Mouse (Mus musculus) lung, embryonic 14.5 days (tissue): Measurements from ENCODE around the gene Sh2d1b1. TPM values are rescaled to one million over a fixed set of nuclear protein-coding genes. Genes with fewer than 3 reads are reported as not detected.
A peak's percentile ranks its signal among the peaks of the same experiment; 100 is the strongest.

Experiments
- ATAC-seq: fragments of 200-750 bp; cut with Nextera tagmentation; 2 replicates; pipeline ENCODE4 v1.8.0; 2017; ENCODE audit warnings: mild to moderate bottlenecking, moderate TSS enrichment, moderate library complexity; ENCODE audit not compliant: insufficient read depth
- DNase-seq: peaks from one replicate; pipeline ENCODE4 v3.0.0-alpha.2; 2015
- H3K27ac ChIP-seq: fragments of 300-500 bp; sonication (generic); 2 replicates; pipeline ENCODE4 v1.5.1; 2014; ENCODE audit warnings: low read depth, mild to moderate bottlenecking, moderate library complexity
- H3K27me3 ChIP-seq: fragments of 300-500 bp; sonication (generic); 2 replicates; pipeline ENCODE4 v1.6.1; 2014; ENCODE audit warnings: low read length, control low read depth; ENCODE audit not compliant: insufficient read depth
- H3K36me3 ChIP-seq: fragments of 300-500 bp; sonication (generic); 2 replicates; pipeline ENCODE4 v1.6.1; 2014; ENCODE audit warnings: control low read depth; ENCODE audit not compliant: insufficient read depth
- H3K4me1 ChIP-seq: fragments of 300-500 bp; sonication (generic); 2 replicates; pipeline ENCODE4 v1.6.1; 2014; ENCODE audit warnings: antibody characterized with exemption, control low read depth; ENCODE audit not compliant: insufficient read depth
- H3K4me2 ChIP-seq: fragments of 300-500 bp; sonication (generic); 2 replicates; pipeline ENCODE4 v1.6.1; 2014; ENCODE audit warnings: mild to moderate bottlenecking
- H3K4me3 ChIP-seq: fragments of 300-500 bp; sonication (generic); 2 replicates; pipeline ENCODE4 v1.5.1; 2014; ENCODE audit warnings: low read depth, low read length
- H3K9ac ChIP-seq: fragments of 300-500 bp; sonication (generic); 2 replicates; pipeline ENCODE4 v1.6.1; 2014
- H3K9me3 ChIP-seq: fragments of 300-500 bp; sonication (generic); 2 replicates; pipeline ENCODE4 v1.6.1; 2016; ENCODE audit warnings: low read depth, low read length, control low read depth
- CTCF ChIP-seq: IDR thresholded peaks from 2 replicates; pipeline ENCODE4 v1.5.1; 2016; ENCODE audit warnings: antibody characterized with exemption, low read depth
- WGBS: fragments of 180-500 bp; shearing (Covaris S2); extraction: QIAGEN DNeasy Blood & Tissue Kit; methylation state at CpG from one replicate; pipeline ENCODE4 v1.1.7; 2014; 5-methylcytosine and 5-hydroxymethylcytosine counted together
- polyA plus RNA-seq: library from polyadenylated mRNA; unstranded; fragments of >200 nt; fragmentation: Nextera tagmentation; extraction: Ambion mirVana; gene quantifications from 2 replicates; pipeline ENCODE4 v1.2.1, GENCODE M21; 2014

Gene Sh2d1b1
- polyA plus RNA-seq, 1 experiment from 2014 or later: 0.45 TPM

GRCm38 (mm10) chr1:170282415-170283129, 5.5 kb downstream of the Sh2d1b1 start:
- Histone ChIP-seq H3K4me3 (no peak overlapping the region), H3K27me3 (no peaks in the 10 kb centered on the region), H3K4me1 (no peaks in the 10 kb centered on the region), H3K36me3 (no peaks in the 10 kb centered on the region), H3K4me2 (no peak overlapping the region), H3K27ac (no peak overlapping the region), H3K9ac (no peak overlapping the region), H3K9me3 (no peaks in the 10 kb centered on the region)
- DNase-seq: no peak
- no peak for TF ChIP-seq CTCF
- no peak for ATAC-seq
- WGBS: 65% methylated on average over 4 of the region's 4 CpGs

DNA sequence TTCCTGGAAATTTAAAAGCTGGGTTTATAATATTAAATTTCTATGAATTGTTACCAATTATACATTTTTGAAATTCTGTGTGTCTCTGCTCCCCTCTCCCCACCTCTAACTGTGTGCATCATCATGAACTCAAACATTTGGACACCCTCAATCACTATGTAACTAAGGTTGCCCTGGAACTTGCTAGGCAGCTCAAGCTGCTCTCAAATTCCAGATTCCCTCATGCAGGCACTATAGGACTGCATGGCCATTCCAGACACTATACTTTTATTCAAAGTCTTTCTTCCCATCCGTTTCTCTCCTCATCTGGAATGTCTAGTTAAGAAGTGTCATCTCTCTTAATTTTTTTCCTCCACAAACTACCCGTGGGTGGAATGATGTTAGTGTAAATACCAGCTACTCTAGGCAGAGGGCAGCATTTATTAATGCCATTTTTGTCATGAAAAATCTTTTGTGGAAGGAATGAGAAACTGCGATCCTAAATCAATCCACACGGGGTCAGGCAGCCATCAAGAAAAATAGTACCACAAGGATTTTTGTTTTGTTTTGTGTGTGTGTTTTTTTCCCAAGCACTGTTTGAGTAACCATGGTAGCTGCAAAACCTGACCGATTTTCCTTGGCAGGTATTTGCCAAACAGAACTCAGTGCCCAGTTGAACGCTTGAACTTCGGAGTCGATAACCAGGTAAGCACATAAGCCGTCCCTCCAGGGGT, 15.3 kb downstream of the Sh2d1b1 start:
- Histone ChIP-seq H3K4me3 (no peak overlapping the region), H3K4me1 (no peaks in the 10 kb centered on the region), H3K27ac (no peak overlapping the region), H3K9me3 (no peaks in the 10 kb centered on the region; the same call in 1 of the 2 replicates), H3K36me3 (no peaks in the 10 kb centered on the region), H3K27me3 (no peaks in the 10 kb centered on the region), H3K4me2 (0 out of 2 replicates have a peak overlapping the region, but pooled peaks have one; percentile 32), H3K9ac (no peak overlapping the region)
- 35% methylated on average over 9 of the region's 9 CpGs for WGBS
- TF ChIP-seq CTCF: peak; percentile 83
- peak; percentile 91 for DNase-seq
- peak; percentile 38; the same call in 1 of the 2 replicates for ATAC-seq

DNA sequence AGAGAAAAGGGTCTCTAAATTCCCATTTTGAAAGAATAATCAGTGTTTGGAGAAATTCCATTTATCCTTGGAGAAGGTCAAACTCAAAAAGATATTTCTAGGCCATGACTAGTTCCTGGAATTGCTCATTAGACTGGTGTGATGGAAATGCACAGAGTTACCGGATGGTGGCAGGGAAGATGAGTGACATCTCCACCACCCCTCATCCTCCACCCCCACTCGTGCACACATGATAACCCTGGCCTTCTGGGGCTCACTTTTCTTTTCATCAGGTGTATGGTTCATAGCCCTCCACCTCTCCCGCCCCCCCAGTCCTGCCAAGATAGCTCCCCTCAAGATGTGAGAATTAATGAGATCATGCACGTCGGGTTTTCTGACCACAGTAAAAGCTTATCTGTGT, 16.1 kb downstream of the Sh2d1b1 start:
- Histone ChIP-seq H3K27me3 (no peaks in the 10 kb centered on the region), H3K9ac (no peak overlapping the region), H3K4me1 (no peaks in the 10 kb centered on the region), H3K4me3 (no peak overlapping the region), H3K36me3 (no peaks in the 10 kb centered on the region), H3K9me3 (no peaks in the 10 kb centered on the region; the same call in 1 of the 2 replicates), H3K4me2 (no peak overlapping the region), H3K27ac (no peak overlapping the region)
- DNase-seq: no peak
- ATAC-seq: no peak
- WGBS: 64% methylated on average over 5 of the region's 5 CpGs
- TF ChIP-seq CTCF: no peak

GRCm38 (mm10) chr1:170294786-170295570, 17.9 kb downstream of the Sh2d1b1 start:
- no peaks in the 10 kb centered on the region for H3K4me1 ChIP-seq
- DNase-seq: no peak
- no peaks in the 10 kb centered on the region for H3K36me3 ChIP-seq
- no peak for ATAC-seq
- no peak for TF ChIP-seq CTCF
- no peak overlapping the region for H3K9ac ChIP-seq
- 68% methylated on average over 15 of the region's 15 CpGs for WGBS
- no peak overlapping the region for H3K4me2 ChIP-seq
- H3K27ac ChIP-seq: no peak overlapping the region
- no peaks in the 10 kb centered on the region for H3K9me3 ChIP-seq
- H3K4me3 ChIP-seq: no peak overlapping the region
- no peaks in the 10 kb centered on the region for H3K27me3 ChIP-seq

DNA sequence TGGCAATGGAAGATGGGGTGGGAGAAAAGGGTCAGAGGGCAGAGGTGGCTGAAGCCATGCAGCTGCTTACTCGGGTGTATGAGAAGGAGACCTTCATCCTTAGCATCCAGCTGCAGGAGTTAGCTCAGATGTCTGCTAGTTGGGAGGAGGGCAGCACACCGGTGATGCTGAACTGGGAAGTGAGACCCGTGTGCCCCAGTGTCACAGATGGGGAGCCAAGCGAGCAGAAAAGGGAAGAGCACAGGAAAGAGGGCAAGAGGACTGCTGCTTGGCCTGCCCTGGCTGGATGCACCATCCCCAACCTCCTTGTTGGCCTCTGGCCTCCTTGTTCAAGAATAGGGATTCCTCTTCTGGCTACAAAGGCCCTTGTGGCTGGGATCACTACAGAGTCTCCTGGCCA, 22.4 kb downstream of the Sh2d1b1 start:
- H3K4me3 ChIP-seq: no peak overlapping the region
- no peaks in the 10 kb centered on the region for H3K9me3 ChIP-seq
- no peak for ATAC-seq
- no peak for TF ChIP-seq CTCF
- no peaks in the 10 kb centered on the region for H3K27me3 ChIP-seq
- no peak overlapping the region for H3K9ac ChIP-seq
- no peak for DNase-seq
- H3K36me3 ChIP-seq: no peaks in the 10 kb centered on the region
- H3K4me2 ChIP-seq: no peak overlapping the region
- no peaks in the 10 kb centered on the region for H3K4me1 ChIP-seq
- no peak overlapping the region for H3K27ac ChIP-seq
- 74% methylated on average over 4 of the region's 4 CpGs for WGBS

GRCm38 (mm10) chr1:170301686-170302085, 24.6 kb downstream of the Sh2d1b1 start:
- TF ChIP-seq CTCF: no peak
- no peak overlapping the region for H3K4me2 ChIP-seq
- H3K4me1 ChIP-seq: no peaks in the 10 kb centered on the region
- no peak overlapping the region for H3K9ac ChIP-seq
- no peaks in the 10 kb centered on the region for H3K27me3 ChIP-seq
- no peak overlapping the region for H3K4me3 ChIP-seq
- H3K36me3 ChIP-seq: no peaks in the 10 kb centered on the region
- no peaks in the 10 kb centered on the region for H3K9me3 ChIP-seq
- H3K27ac ChIP-seq: no peak overlapping the region
- no peak for ATAC-seq
- no peak for DNase-seq
- WGBS: 93% methylated on average over 9 of the region's 9 CpGs

GRCm38 (mm10) chr1:170302456-170302855, 25.3 kb downstream of the Sh2d1b1 start:
- WGBS: 81% methylated on average over 6 of the region's 6 CpGs

More at GRCm38 (mm10) chr1:170302456-170302855, 25.3 kb downstream of the Sh2d1b1 start:
- H3K9me3 ChIP-seq: no peaks in the 10 kb centered on the region
- no peak overlapping the region for H3K4me3 ChIP-seq
- no peak overlapping the region for H3K9ac ChIP-seq
- no peak for TF ChIP-seq CTCF
- no peak overlapping the region for H3K27ac ChIP-seq
- no peaks in the 10 kb centered on the region for H3K4me1 ChIP-seq
- no peaks in the 10 kb centered on the region for H3K36me3 ChIP-seq
- H3K27me3 ChIP-seq: no peaks in the 10 kb centered on the region
- DNase-seq (no peak), ATAC-seq (no peak)
- H3K4me2 ChIP-seq: no peak overlapping the region
